Mouse (Mus musculus) hindbrain, embryonic 16.5 days (tissue): ENCODE results near the gene Gdf7. TPM values are rescaled to one million over a fixed set of nuclear protein-coding genes. Genes with fewer than 3 reads are reported as not detected.

Source experiments
- ATAC-seq: fragments of 200-750 bp; cut with Nextera tagmentation; 2 replicates; pipeline ENCODE4 v1.8.0; 2017; ENCODE audit warnings: moderate TSS enrichment, moderate library complexity
- H3K27ac ChIP-seq: fragments of 300-500 bp; sonication (generic); 2 replicates; pipeline ENCODE4 v1.5.1; 2014; ENCODE audit warnings: low read depth, mild to moderate bottlenecking, control low read depth, low read length, moderate library complexity
- H3K27me3 ChIP-seq: fragments of 300-500 bp; sonication (generic); replicated peaks from 2 replicates; pipeline ENCODE4 v1.6.1; 2014; ENCODE audit warnings: low read length; ENCODE audit not compliant: control insufficient read depth, insufficient read depth
- H3K36me3 ChIP-seq: fragments of 300-500 bp; sonication (generic); 2 replicates; pipeline ENCODE4 v1.6.1; 2014; ENCODE audit warnings: mild to moderate bottlenecking, low read length, moderate library complexity, mixed read lengths; ENCODE audit not compliant: control insufficient read depth, insufficient read depth
- H3K4me1 ChIP-seq: fragments of 300-500 bp; sonication (generic); 2 replicates; pipeline ENCODE4 v1.6.1; 2014; ENCODE audit warnings: low read depth, low read length; ENCODE audit not compliant: control insufficient read depth, insufficient read depth
- H3K4me2 ChIP-seq: fragments of 300-500 bp; sonication (generic); 2 replicates; pipeline ENCODE4 v1.6.1; 2014; ENCODE audit warnings: mild to moderate bottlenecking, low read length, control low read depth, moderate library complexity
- H3K4me3 ChIP-seq: fragments of 300-500 bp; sonication (generic); 2 replicates; pipeline ENCODE4 v1.5.1; 2014; ENCODE audit warnings: mild to moderate bottlenecking, low read length, control low read depth, moderate library complexity
- H3K9ac ChIP-seq: fragments of 300-500 bp; sonication (generic); 2 replicates; pipeline ENCODE4 v1.6.1; 2014; ENCODE audit warnings: low read depth, mild to moderate bottlenecking, control low read depth, low read length, moderate library complexity
- H3K9me3 ChIP-seq: fragments of 300-500 bp; sonication (generic); 2 replicates; pipeline ENCODE4 v1.6.1; 2014; ENCODE audit warnings: mild to moderate bottlenecking, low read length, moderate library complexity; ENCODE audit not compliant: control insufficient read depth
- WGBS: fragments of 180-500 bp; shearing (Covaris S2); extraction: QIAGEN DNeasy Blood & Tissue Kit; methylation state at CpG from one replicate; pipeline ENCODE4 v1.1.7; 2014; 5-methylcytosine and 5-hydroxymethylcytosine counted together
- polyA plus RNA-seq: library from polyadenylated mRNA; unstranded; fragments of >200 nt; fragmentation: Nextera tagmentation; extraction: Ambion mirVana; gene quantifications from 2 replicates; pipeline ENCODE4 v1.2.1, GENCODE M21; 2015

The Gdf7 gene
- polyA plus RNA-seq, 1 experiment from 2014 or later, result 0.28 TPM

DNA sequence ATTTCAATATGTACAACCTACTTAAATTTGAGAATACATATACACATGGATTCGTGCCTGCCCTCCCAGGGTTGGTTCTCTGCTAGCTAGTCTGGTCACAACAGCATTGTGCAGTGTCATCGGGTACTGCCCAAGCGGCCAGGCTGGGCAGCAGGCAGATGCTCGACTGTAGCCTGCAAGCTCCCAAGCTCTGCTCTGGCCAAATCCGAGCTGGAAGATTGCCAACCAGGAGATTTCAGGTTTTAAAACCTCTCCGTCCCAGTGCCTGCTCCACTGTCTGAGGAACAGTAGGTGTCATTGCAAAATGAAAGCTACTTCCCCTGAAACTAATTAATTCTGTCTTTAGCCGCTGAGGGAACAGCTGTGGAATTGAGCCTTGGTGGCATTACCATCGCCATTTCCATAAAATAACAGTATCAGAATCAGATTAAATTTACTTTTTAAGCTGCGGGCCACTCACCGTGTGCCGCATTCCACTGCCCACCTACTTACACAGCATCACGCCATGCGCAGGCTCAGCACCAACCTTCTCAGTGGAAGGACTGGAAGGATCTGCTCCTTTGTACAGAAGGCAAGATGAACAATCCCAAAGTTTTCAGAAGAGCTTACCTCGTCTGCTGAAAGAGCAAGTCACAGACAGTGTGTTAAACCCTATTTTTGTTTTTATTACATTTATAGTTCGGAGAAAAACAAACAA is 10.4 kb downstream of the Gdf7 start:
- Histone ChIP-seq H3K27ac (no peak overlapping the region), H3K9me3 (no peaks in the 10 kb centered on the region), H3K4me3 (no peak overlapping the region), H3K9ac (no peak overlapping the region), H3K27me3 (peaks cover 10% of the 10 kb centered on the region), H3K4me2 (peak overlapping the region; percentile 37), H3K4me1 (peaks cover 7% of the 10 kb centered on the region), H3K36me3 (no peaks in the 10 kb centered on the region)
- ATAC-seq, result peak; percentile 75
- WGBS, result 39% methylated on average over 15 of the region's 15 CpGs

DNA sequence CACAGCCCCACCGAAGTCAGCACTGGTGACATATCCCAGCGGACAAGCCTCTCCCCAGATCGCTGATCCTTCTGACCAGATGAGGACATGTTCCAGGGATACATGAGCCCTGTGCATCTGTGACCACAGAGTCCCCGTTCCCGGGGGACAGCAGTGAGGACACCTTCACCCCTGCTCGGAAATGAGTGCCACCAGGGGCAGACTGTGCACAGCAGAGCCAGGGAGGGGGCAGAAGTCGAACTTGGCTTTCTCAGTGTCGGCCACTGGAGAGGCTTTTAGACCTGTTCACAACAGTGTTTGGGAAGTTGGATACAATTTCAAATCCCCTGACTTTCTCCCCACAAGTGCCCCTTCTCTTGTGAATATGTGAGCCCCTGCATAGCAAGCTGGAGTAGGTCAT is 12.3 kb downstream of the Gdf7 start:
- H3K4me3 ChIP-seq, result no peak overlapping the region
- H3K9ac ChIP-seq, result no peak overlapping the region
- ATAC-seq, result no peak
- H3K4me2 ChIP-seq, result no peak overlapping the region
- no peaks in the 10 kb centered on the region for H3K9me3 ChIP-seq
- no peaks in the 10 kb centered on the region for H3K27me3 ChIP-seq
- 87% methylated on average over 8 of the region's 8 CpGs for WGBS
- H3K4me1 ChIP-seq, result peaks cover 7% of the 10 kb centered on the region
- no peaks in the 10 kb centered on the region for H3K36me3 ChIP-seq
- H3K27ac ChIP-seq, result no peak overlapping the region

DNA sequence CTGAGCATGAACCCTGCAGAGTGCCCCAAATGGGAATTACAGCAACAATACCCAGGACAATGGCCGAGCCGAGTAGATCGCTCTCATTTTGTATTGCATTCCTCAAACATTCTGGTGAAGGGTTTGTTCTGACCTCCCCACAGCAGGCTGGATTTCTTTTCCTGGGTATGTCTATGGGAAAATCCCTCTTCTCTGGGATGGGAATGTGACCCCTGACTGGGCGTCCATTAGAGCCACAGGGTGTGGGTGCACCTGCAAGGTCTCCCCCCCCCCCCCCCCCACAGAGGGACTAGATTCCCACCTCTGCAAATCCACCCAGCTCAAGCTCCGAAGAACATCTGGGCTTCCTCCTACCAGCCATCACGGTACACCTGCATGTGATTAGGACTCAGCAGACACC is 12.7 kb downstream of the Gdf7 start:
- Histone ChIP-seq H3K4me2 (no peak overlapping the region), H3K4me3 (no peak overlapping the region), H3K9me3 (no peaks in the 10 kb centered on the region), H3K4me1 (peaks cover 7% of the 10 kb centered on the region), H3K27ac (no peak overlapping the region), H3K9ac (no peak overlapping the region), H3K36me3 (no peaks in the 10 kb centered on the region), H3K27me3 (no peaks in the 10 kb centered on the region)
- 86% methylated on average over 6 of the region's 6 CpGs for WGBS
- ATAC-seq, result no peak

DNA sequence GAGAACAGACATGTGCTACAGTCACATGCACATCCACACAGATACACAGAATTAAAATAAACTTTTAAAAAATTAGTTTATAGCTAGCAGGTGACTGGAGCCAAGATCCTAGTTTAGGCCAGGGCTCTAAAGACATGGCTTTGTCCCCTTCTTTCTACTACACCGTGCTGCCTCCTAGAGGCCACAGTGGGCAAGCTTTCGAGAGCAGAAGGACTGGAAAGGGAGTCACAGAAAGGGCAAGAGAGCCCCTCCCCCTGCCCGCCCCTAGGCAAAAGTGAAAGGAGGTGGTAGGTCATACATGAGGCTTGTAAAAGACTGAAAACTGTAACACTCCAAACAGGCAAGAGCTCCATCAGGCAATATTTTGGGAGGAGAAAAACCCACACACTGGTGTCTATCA is 13.8 kb downstream of the Gdf7 start:
- no peak overlapping the region for H3K4me3 ChIP-seq
- no peaks in the 10 kb centered on the region for H3K36me3 ChIP-seq
- H3K9ac ChIP-seq, result no peak overlapping the region
- H3K27me3 ChIP-seq, result no peaks in the 10 kb centered on the region
- ATAC-seq, result no peak
- no peak overlapping the region for H3K27ac ChIP-seq
- H3K9me3 ChIP-seq, result no peaks in the 10 kb centered on the region
- H3K4me2 ChIP-seq, result no peak overlapping the region
- WGBS, result 66% methylated on average over 3 of the region's 3 CpGs
- peaks cover 7% of the 10 kb centered on the region for H3K4me1 ChIP-seq

DNA sequence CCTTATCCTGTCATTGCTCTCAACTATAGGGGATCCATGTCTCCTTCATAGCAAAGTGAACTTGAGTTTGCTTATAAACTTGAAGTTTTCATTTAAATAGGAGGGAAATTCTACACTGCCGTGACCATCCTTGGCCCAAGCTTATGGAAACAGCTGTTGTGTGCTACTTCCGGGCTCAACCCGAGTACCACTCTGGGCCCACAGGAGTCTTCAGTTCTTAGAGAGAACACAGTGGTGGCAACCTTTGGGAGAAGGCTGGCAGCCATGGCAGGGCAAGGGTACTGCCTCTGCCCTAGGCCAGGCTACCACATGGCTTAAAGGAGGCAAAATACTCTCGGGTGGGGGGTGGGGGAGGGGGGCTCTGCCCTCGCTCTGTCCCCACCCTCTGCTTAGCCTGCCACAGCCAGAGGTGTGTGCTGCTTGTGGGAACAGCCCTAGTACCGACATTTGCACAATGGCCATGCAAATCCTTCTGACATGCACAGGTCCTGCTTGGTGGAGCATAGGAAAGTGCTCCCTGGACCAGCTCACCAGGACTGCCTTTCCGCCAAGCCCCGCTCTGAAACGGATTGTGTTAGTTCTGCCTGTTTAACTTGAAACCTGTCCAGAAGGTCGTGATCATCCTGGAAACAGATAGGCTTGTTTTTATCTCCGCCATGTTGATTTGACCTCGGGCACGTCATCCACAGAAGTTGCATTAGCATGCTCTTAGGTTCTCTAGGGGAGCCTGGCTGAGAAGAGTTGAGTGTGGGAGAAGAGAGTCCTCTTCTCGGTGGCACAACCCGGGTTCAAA is 20.3 kb downstream of the Gdf7 start:
- ATAC-seq, result no peak
- Histone ChIP-seq H3K36me3 (no peaks in the 10 kb centered on the region), H3K4me2 (no peak overlapping the region), H3K4me3 (no peak overlapping the region), H3K9me3 (no peaks in the 10 kb centered on the region), H3K4me1 (no peaks in the 10 kb centered on the region), H3K27me3 (no peaks in the 10 kb centered on the region), H3K27ac (no peak overlapping the region), H3K9ac (no peak overlapping the region)
- 77% methylated on average over 15 of the region's 15 CpGs for WGBS

DNA sequence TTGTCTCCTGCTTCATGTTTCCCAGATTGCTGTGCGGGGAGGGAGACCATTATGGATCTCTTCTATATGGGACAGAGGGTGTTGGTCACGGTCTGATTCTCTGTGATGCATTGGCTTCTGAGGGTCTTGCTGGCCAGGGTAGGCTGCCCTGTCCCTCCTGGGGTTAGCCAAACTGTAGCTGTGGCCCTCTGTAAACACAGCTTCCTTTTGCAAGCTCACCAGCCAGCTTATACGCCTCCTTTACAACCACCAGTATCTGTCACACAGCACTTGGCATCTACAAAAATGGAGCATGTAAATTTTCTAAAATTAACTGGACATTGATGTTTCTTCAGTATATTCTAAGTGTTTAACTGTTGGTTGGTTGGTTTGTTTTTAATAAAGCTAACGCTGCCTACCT is 26.3 kb downstream of the Gdf7 start:
- WGBS, result 91% methylated on average over 4 of the region's 4 CpGs
- no peak for ATAC-seq
- no peaks in the 10 kb centered on the region for H3K4me1 ChIP-seq
- H3K4me2 ChIP-seq, result no peak overlapping the region
- no peaks in the 10 kb centered on the region for H3K36me3 ChIP-seq
- H3K9me3 ChIP-seq, result no peaks in the 10 kb centered on the region
- no peaks in the 10 kb centered on the region for H3K27me3 ChIP-seq
- H3K4me3 ChIP-seq, result no peak overlapping the region
- H3K27ac ChIP-seq, result no peak overlapping the region
- no peak overlapping the region for H3K9ac ChIP-seq

GRCm38 (mm10) chr12:8273471-8274171 is 28.1 kb downstream of the Gdf7 start:
- no peak overlapping the region for H3K4me2 ChIP-seq
- no peak for ATAC-seq
- H3K36me3 ChIP-seq, result no peaks in the 10 kb centered on the region
- no peaks in the 10 kb centered on the region for H3K9me3 ChIP-seq
- no peaks in the 10 kb centered on the region for H3K4me1 ChIP-seq
- no peak overlapping the region for H3K9ac ChIP-seq
- WGBS, result 94% methylated on average over 6 of the region's 6 CpGs
- H3K27me3 ChIP-seq, result no peaks in the 10 kb centered on the region
- H3K4me3 ChIP-seq, result no peak overlapping the region
- H3K27ac ChIP-seq, result no peak overlapping the region

DNA sequence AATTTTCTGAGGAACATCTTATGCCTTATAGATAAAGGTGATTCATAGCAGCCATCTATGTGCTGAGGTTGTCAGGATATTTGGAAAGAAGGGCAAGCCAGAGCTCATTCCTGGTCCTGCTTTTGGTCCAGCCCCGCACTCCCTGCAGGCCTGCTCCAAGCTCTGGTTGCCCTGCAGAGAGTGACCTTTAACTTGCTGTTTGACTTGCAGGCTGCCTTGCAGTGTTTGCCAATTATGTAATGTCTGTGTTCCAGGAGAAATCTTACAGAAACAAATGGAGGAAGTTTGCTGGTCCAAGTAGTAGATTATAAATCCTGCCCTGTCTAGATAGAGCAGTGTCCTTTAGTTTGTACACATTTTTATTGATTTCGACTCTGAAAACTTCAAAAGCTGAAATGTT is 30.3 kb downstream of the Gdf7 start:
- no peak for ATAC-seq
- 100% methylated on average over 2 of the region's 2 CpGs for WGBS
- no peak overlapping the region for H3K4me2 ChIP-seq
- H3K9me3 ChIP-seq, result no peaks in the 10 kb centered on the region
- H3K27ac ChIP-seq, result no peak overlapping the region
- H3K36me3 ChIP-seq, result no peaks in the 10 kb centered on the region
- no peaks in the 10 kb centered on the region for H3K4me1 ChIP-seq
- H3K9ac ChIP-seq, result no peak overlapping the region
- H3K27me3 ChIP-seq, result no peaks in the 10 kb centered on the region
- no peak overlapping the region for H3K4me3 ChIP-seq

DNA sequence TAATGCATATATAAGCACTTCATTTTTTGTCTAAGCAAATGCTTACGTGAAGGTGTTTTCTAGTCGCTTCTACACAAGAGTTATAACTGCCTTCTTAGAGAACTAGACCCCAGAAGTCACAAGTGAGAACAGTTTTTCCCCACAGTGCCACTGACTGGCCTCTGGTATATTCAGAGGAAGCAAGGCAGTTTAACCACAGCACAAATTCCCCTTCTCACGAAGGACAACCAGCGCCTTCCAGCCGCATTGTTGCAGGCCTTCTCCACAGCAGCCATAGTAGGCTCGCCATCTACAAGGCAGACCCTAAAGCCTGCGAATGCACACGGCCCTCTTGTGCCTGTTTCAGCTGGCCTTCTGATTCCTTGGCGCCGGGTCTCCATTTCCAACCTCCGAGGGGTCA is 32.1 kb downstream of the Gdf7 start:
- Histone ChIP-seq H3K27ac (no peak overlapping the region), H3K36me3 (no peaks in the 10 kb centered on the region), H3K4me3 (no peak overlapping the region), H3K9me3 (no peaks in the 10 kb centered on the region), H3K27me3 (no peaks in the 10 kb centered on the region), H3K4me2 (no peak overlapping the region), H3K9ac (no peak overlapping the region), H3K4me1 (no peaks in the 10 kb centered on the region)
- WGBS, result 97% methylated on average over 11 of the region's 11 CpGs
- no peak for ATAC-seq
